Mouse (Mus musculus) thymus, adult 18-20 months (tissue): ENCODE results near the gene Skap1.

ENCODE experiments used
- DNase-seq, 2 experiments: peaks; one replicate each; pipeline ENCODE4 v3.0.0; 2022; ENCODE audit warnings: mixed read lengths in 2 of 2

Skap1 gene

GRCm38 (mm10) chr11:96631521-96631920 lies 167.1 kb downstream of the Skap1 start:
- no peak for DNase-seq

GRCm38 (mm10) chr11:96637927-96638326 lies 173.5 kb downstream of the Skap1 start:
- DNase-seq: no peak

- DNase-seq: no peak
Measured at GRCm38 (mm10) chr11:96639805-96640204, 175.4 kb downstream of the Skap1 start.

GRCm38 (mm10) chr11:96642173-96643140 lies 178.1 kb downstream of the Skap1 start:
- DNase-seq: peak in 1 of 2 experiments; percentile 3

- DNase-seq: no peak
Measured at GRCm38 (mm10) chr11:96644969-96645368, 180.6 kb downstream of the Skap1 start.

- DNase-seq: no peak
Measured at GRCm38 (mm10) chr11:96645538-96646037, 181.2 kb downstream of the Skap1 start.

GRCm38 (mm10) chr11:96651848-96652247 lies 187.5 kb downstream of the Skap1 start:
- no peak for DNase-seq

GRCm38 (mm10) chr11:96653867-96654266 lies 189.5 kb downstream of the Skap1 start:
- no peak for DNase-seq

- no peak for DNase-seq
Measured at GRCm38 (mm10) chr11:96658420-96658819, 194.0 kb downstream of the Skap1 start.

- peak in 1 of 2 experiments; percentile 18 for DNase-seq
Measured at GRCm38 (mm10) chr11:96666924-96667323, 202.5 kb downstream of the Skap1 start.

GRCm38 (mm10) chr11:96668367-96668766 lies 204.0 kb downstream of the Skap1 start:
- DNase-seq: no peak

GRCm38 (mm10) chr11:96673792-96674191 lies 209.4 kb downstream of the Skap1 start:
- no peak for DNase-seq

- no peak for DNase-seq
Measured at GRCm38 (mm10) chr11:96674786-96675365, 210.5 kb downstream of the Skap1 start.

- DNase-seq: no peak
Measured at GRCm38 (mm10) chr11:96678026-96678425, 213.6 kb downstream of the Skap1 start.

- no peak for DNase-seq
Measured at GRCm38 (mm10) chr11:96679026-96679425, 214.6 kb downstream of the Skap1 start.

- no peak for DNase-seq
Measured at GRCm38 (mm10) chr11:96685381-96685780, 221.0 kb downstream of the Skap1 start.

- no peak for DNase-seq
Measured at GRCm38 (mm10) chr11:96686713-96687280, 222.4 kb downstream of the Skap1 start.

GRCm38 (mm10) chr11:96692250-96692649 lies 227.9 kb downstream of the Skap1 start:
- no peak for DNase-seq

- DNase-seq: no peak
Measured at GRCm38 (mm10) chr11:96693360-96693759, 229.0 kb downstream of the Skap1 start.

GRCm38 (mm10) chr11:96694774-96695173 lies 230.4 kb downstream of the Skap1 start:
- no peak for DNase-seq

- DNase-seq: no peak
Measured at GRCm38 (mm10) chr11:96696168-96696727, 231.9 kb downstream of the Skap1 start.

GRCm38 (mm10) chr11:96696842-96697455 lies 232.6 kb downstream of the Skap1 start:
- DNase-seq: peak; percentile 12 to 49

GRCm38 (mm10) chr11:96697467-96697866 lies 233.1 kb downstream of the Skap1 start:
- DNase-seq: no peak
